Mouse (Mus musculus) embryonic facial prominence, embryonic 12.5 days (tissue): ENCODE measurements around the gene Ppard. TPM values are rescaled to one million over a fixed set of nuclear protein-coding genes. Genes with fewer than 3 reads are reported as not detected.
"Not testable (repeated sequence)": the region's sequence is repeated elsewhere in the genome, so short reads cannot be mapped to it uniquely, and the experiment has no call there.

Experiments used
- ATAC-seq: fragments of 200-750 bp; cut with Nextera tagmentation; 2 replicates; pipeline ENCODE4 v1.8.0; 2017; ENCODE audit not compliant: insufficient number of reproducible peaks, insufficient read depth, low FRiP score, low TSS enrichment
- H3K27ac ChIP-seq: fragments of 300-500 bp; sonication (generic); 2 replicates; pipeline ENCODE4 v1.5.1; 2016; ENCODE audit warnings: mild to moderate bottlenecking
- H3K27me3 ChIP-seq: fragments of 300-500 bp; sonication (generic); 2 replicates; pipeline ENCODE4 v1.6.1; 2016; ENCODE audit warnings: mild to moderate bottlenecking, moderate library complexity
- H3K36me3 ChIP-seq: fragments of 300-500 bp; sonication (generic); 2 replicates; pipeline ENCODE4 v1.6.1; 2016; ENCODE audit warnings: mild to moderate bottlenecking
- H3K4me1 ChIP-seq: fragments of 300-500 bp; sonication (generic); 2 replicates; pipeline ENCODE4 v1.6.1; 2016
- H3K4me2 ChIP-seq: fragments of 300-500 bp; sonication (generic); replicated peaks from 2 replicates; pipeline ENCODE4 v1.6.1; 2016; ENCODE audit warnings: mild to moderate bottlenecking, moderate library complexity
- H3K4me3 ChIP-seq: fragments of 300-500 bp; sonication (generic); 2 replicates; pipeline ENCODE4 v1.5.1; 2016; ENCODE audit warnings: mild to moderate bottlenecking
- H3K9ac ChIP-seq: fragments of 300-500 bp; sonication (generic); 2 replicates; pipeline ENCODE4 v1.6.1; 2016; ENCODE audit warnings: mild to moderate bottlenecking, moderate library complexity
- H3K9me3 ChIP-seq: fragments of 300-500 bp; sonication (generic); 2 replicates; pipeline ENCODE4 v1.6.1; 2016; ENCODE audit warnings: mild to moderate bottlenecking, moderate library complexity
- WGBS: fragments of 180-500 bp; shearing (Covaris S2); methylation state at CpG from one replicate; pipeline ENCODE4 v1.1.7; 2016; 5-methylcytosine and 5-hydroxymethylcytosine counted together
- polyA plus RNA-seq: library from polyadenylated mRNA; unstranded; fragments of >200 nt; fragmentation: Nextera tagmentation; extraction: Ambion mirVana; gene quantifications from 2 replicates; pipeline ENCODE4 v1.2.1, GENCODE M21; 2016

The Ppard gene
- polyA plus RNA-seq, 1 experiment from 2014 or later, result 2.5 TPM

DNA sequence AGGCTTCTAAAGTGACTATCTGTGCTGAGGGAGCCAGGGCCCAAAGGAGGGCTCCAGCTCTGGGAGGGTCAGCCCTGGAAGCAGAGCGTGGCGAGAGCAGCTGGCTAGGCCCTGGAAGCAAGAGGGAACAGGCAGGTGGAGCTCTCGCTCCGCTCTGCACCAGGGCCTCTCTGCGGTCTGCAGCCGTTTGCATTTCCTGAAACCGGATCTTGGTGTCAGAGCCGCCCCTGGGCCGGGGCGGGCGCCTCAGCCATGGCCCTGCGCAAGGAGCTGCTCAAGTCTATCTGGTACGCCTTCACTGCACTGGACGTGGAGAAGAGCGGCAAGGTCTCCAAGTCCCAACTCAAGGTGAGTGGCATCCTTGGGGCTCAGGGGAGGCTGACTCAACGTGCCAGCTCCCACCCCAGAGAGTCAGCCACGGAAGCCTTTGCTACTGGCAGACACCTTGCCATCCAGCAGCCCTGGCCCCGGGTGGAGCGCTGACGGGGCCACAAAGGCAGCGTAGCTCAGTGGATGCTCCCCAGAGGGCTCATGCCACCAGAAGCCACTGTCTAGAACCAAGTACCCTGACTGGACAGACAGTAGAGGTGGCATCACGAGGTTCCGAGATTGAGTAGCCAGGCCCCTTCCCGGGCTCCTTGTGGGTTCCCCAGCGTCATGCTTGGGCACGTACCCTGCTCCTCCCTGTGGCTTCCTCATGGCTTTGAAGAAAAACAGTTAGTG, 24.7 kb upstream of the Ppard start, which contains the start of gene Def6:
TSS of gene Def6 (plus strand) at position 188 of the 723 bp plus-strand sequence.
- H3K4me2 ChIP-seq, result peak within 1 kb of the TSS; percentile 61
- ATAC-seq, result peak; percentile 85
- WGBS, result 21% methylated on average over 26 of the region's 26 CpGs
- no peaks in the 10 kb centered on the region for H3K9me3 ChIP-seq
- peak within 1 kb of the TSS; percentile 31 for H3K4me3 ChIP-seq
- H3K27ac ChIP-seq, result peak within 1 kb of the TSS; percentile 88
- no peaks in the 10 kb centered on the region for H3K27me3 ChIP-seq
- peaks cover 18% of the 10 kb centered on the region for H3K4me1 ChIP-seq
- peak within 1 kb of the TSS; percentile 58 for H3K9ac ChIP-seq
- peaks cover 18% of the 10 kb centered on the region for H3K36me3 ChIP-seq

DNA sequence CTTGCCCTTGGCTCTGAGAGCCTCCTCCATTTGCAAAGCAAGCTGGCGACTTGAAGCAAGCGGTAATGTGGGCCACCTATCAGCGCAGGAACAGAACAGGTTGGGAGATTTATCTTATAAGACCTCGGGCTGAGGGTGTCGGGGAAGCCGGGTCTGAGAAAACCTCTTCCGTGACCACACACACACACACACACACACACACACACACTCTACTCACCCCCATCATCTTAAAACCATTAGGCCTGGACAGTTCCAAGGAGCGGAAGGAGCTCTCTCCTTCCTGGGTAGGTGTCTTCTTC, 24.2 kb upstream of the Ppard start:
- peaks cover 18% of the 10 kb centered on the region for H3K4me1 ChIP-seq
- H3K9ac ChIP-seq, result peak overlapping the region; percentile 58
- peak overlapping the region; percentile 61 for H3K4me2 ChIP-seq
- H3K4me3 ChIP-seq, result peak overlapping the region; percentile 31
- WGBS, result 68% methylated on average over 8 of the region's 8 CpGs
- H3K27ac ChIP-seq, result peak overlapping the region; percentile 88; the same call in 1 of the 2 replicates
- ATAC-seq, result no peak
- H3K36me3 ChIP-seq, result peaks cover 13% of the 10 kb centered on the region
- no peaks in the 10 kb centered on the region for H3K9me3 ChIP-seq
- no peaks in the 10 kb centered on the region for H3K27me3 ChIP-seq

DNA sequence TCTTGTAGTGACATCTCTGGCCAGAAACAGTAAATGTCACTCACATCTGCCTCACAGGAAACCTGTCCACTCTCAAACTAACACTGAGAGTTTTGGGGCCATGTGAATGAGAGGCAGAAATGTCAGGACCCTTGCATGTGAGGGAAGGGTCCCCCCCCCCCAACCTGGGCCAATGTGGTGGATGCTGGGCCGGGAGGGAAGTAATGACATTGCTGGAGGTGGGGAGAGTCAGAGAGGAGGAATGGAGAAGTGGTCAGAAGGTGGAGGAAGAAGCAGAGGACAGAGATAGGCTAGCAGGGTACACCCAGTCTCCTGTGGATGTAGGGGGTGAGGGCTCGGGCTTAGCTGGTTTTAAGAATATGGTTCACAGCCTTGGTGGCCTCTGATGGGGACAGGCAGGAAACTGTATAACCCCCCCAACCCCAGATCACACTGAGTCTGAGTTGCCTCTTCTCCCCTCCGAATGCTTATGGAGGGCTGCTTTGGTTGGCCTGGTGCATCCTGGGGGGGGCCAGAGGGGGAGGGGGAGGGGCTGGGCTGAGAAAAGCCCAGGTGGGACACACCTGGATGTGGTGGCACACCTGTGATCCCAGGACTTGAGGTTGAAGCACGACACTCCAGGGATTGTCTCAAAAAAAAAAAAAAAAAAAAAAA, 22.9 kb upstream of the Ppard start:
- WGBS, result 77% methylated on average over 4 of the region's 4 CpGs
- Histone ChIP-seq H3K4me3 (no peak overlapping the region), H3K36me3 (peaks cover 8% of the 10 kb centered on the region; the same call in 1 of the 2 replicates), H3K27ac (no peak overlapping the region), H3K4me1 (peaks cover 18% of the 10 kb centered on the region), H3K9me3 (no peaks in the 10 kb centered on the region), H3K27me3 (no peaks in the 10 kb centered on the region), H3K4me2 (no peak overlapping the region), H3K9ac (no peak overlapping the region)
- no peak for ATAC-seq

DNA sequence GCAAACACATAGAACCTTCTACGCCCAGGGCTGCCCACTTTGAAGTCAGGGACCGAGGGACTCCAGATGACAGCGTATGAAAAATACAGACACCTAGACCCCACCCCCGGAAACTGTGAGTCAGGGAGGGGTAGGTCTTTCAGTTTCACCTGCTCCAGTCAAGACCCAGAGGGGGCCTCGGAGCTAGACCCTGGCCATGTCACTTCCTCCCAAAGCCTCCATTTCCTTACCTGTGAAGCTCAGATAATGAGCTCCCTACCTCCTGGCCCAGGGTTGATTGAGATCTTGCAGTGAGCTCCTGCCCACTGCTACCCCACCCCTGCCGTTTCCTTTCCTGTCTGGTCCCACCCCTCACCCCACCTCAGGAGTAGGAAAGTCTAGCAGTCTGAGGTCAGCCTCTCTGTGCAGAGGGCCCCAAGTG, 20.6 kb upstream of the Ppard start:
- Histone ChIP-seq H3K36me3 (no peaks in the 10 kb centered on the region), H3K9ac (no peak overlapping the region), H3K4me2 (no peak overlapping the region), H3K9me3 (no peaks in the 10 kb centered on the region), H3K4me3 (no peak overlapping the region), H3K4me1 (peaks cover 15% of the 10 kb centered on the region), H3K27me3 (no peaks in the 10 kb centered on the region), H3K27ac (no peak overlapping the region)
- ATAC-seq, result no peak
- WGBS, result 69% methylated on average over 6 of the region's 6 CpGs

DNA sequence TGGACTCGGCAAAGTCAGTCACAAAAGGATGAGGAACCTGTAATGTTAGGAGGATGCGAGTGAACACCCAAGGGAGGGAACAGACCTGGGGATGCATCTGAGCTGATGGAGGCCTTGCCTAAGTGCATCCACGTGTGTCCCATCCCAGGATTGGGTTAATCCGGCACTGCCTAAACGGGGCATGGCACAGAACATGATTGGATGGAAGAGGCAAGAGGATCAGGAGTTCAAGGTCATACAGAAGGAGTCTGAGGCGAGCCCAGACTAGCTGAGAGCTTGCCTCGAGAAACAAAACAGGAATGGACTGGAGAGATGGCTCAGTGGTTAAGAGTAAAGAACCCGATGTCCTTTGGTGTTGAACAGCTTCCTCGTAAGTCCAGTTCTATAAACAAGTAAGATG, 20.1 kb upstream of the Ppard start:
- Histone ChIP-seq H3K4me1 (peaks cover 11% of the 10 kb centered on the region), H3K27me3 (no peaks in the 10 kb centered on the region), H3K36me3 (no peaks in the 10 kb centered on the region), H3K4me3 (no peak overlapping the region), H3K9ac (no peak overlapping the region), H3K4me2 (no peak overlapping the region), H3K9me3 (no peaks in the 10 kb centered on the region), H3K27ac (no peak overlapping the region)
- ATAC-seq, result no peak
- 63% methylated on average over 9 of the region's 9 CpGs for WGBS

DNA sequence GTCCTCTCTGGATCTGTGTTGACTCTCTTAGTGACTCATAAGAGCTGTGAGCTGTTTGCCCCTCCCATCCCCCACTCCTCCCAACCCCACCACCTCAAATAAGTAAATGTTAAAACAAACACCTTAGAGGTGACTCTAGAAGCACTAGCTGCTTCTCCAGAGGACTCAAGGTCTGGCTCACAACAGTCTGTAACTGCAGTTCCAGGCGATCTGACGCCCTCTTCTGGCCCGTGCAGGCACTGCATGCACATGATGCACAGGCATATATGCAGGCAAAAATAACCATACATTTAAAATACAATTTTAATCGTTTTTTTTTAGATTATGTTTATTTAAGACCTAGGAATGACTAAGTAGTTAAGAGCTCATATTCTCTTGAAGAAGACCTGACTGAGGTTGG, 19.3 kb upstream of the Ppard start:
- Histone ChIP-seq H3K4me1 (peaks cover 10% of the 10 kb centered on the region), H3K9ac (no peak overlapping the region), H3K27me3 (no peaks in the 10 kb centered on the region), H3K4me2 (no peak overlapping the region), H3K9me3 (no peaks in the 10 kb centered on the region), H3K4me3 (no peak overlapping the region), H3K27ac (no peak overlapping the region), H3K36me3 (no peaks in the 10 kb centered on the region)
- ATAC-seq, result no peak
- WGBS, result 26% methylated on average over 4 of the region's 4 CpGs

DNA sequence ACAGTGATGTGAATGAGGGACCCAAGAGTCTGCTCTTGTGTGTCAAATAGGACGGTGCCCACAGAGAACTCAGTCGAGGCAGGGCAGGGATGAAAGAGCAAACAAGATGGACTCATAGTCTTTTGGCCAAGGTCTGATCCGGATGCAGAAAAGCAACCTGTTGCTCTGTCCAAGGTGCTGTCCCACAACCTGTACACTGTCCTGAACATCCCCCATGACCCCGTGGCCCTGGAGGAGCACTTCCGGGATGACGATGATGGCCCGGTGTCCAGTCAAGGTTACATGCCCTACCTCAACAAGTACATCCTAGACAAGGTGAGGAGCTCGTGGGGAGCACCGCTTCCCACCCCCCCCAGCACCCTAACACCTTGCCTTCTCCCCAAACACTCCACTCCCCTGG, 15.7 kb upstream of the Ppard start:
- Histone ChIP-seq H3K27ac (no peak overlapping the region; the same call in 1 of the 2 replicates), H3K4me1 (peaks cover 12% of the 10 kb centered on the region), H3K9ac (no peak overlapping the region), H3K27me3 (0 out of 2 replicates have a peak, but pooled peaks cover 3% of the 10 kb centered on the region), H3K4me2 (no peak overlapping the region), H3K4me3 (no peak overlapping the region), H3K9me3 (no peaks in the 10 kb centered on the region), H3K36me3 (no peaks in the 10 kb centered on the region)
- ATAC-seq, result no peak
- 86% methylated on average over 9 of the region's 9 CpGs for WGBS

DNA sequence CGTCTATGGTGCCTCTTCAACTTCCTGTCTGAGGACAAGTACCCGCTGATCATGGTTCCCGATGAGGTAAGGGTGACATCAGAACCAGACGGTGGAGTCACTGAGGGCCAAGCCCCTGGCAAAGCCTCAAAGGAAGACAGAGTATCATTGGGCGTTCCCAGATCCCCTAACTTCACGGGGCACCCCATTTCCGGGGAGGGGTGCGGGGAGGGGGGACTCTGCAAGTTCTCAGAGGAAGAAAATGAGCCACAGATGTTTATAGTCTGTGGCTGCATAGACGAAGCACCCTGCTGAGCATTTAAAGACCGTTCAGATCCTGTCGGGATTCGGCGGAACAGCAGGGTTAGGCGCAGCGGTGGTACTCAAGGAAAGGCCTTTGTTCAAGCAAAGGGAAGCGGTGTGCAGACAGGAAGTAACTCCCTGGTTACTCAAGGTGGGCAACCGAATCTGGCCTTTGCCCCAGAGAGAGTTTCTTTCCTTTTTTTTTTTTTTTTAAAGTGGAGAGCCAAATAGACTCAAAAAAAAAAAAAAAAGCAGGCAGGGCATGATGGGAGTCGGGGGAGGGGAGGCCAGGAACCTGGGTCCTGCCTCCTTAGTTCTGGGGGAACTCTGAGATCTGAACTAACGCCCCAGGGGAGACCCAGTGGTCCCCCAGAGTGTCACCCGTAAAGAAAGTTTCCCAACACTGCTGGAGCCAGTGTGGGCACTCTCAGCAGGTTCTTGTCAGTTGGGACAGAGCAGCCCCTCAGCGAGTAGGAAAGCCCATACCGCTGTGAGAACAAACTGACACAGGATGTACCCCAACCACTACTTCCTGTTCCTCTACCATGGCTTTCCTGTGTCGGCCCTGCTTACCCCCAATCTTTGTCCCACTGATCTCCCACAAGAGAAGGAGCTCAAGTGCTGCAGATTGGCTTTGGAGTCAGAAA, 14.5 kb upstream of the Ppard start:
- Histone ChIP-seq H3K36me3 (no peaks in the 10 kb centered on the region), H3K4me3 (no peak overlapping the region), H3K4me2 (peak overlapping the region; percentile 24; the same call in 1 of the 2 replicates), H3K27me3 (0 out of 2 replicates have a peak, but pooled peaks cover 3% of the 10 kb centered on the region), H3K4me1 (peaks cover 15% of the 10 kb centered on the region), H3K9ac (no peak overlapping the region), H3K9me3 (no peaks in the 10 kb centered on the region), H3K27ac (peak overlapping the region; percentile 73)
- no peak for ATAC-seq
- 19% methylated on average over 23 of the region's 23 CpGs for WGBS

DNA sequence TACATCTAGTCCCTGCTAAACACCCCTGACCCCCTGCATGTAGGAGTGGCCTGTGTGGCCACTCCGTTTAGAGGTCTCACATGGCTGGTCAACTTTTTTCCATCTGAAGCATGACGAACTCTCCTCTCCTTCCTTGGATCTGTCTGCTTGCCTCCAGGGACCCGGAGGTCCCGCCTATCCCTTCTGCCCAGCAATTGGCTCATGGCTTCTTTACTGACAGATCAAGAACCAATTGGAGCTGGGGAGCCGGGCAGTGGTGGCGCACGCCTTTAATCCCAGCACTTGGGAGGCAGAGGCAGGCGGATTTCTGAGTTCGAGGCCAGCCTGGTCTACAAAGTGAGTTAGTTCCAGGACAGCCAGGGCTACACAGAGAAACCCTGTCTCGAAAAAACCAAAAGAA, 10.0 kb upstream of the Ppard start:
- 89% methylated on average over 10 of the region's 10 CpGs for WGBS
- H3K4me2 ChIP-seq, H3K9ac ChIP-seq, H3K27me3 ChIP-seq, H3K9me3 ChIP-seq, ATAC-seq, H3K4me3 ChIP-seq, H3K36me3 ChIP-seq, H3K27ac ChIP-seq: not testable (repeated sequence)
- H3K4me1 ChIP-seq, result peaks cover 31% of the 10 kb centered on the region

DNA sequence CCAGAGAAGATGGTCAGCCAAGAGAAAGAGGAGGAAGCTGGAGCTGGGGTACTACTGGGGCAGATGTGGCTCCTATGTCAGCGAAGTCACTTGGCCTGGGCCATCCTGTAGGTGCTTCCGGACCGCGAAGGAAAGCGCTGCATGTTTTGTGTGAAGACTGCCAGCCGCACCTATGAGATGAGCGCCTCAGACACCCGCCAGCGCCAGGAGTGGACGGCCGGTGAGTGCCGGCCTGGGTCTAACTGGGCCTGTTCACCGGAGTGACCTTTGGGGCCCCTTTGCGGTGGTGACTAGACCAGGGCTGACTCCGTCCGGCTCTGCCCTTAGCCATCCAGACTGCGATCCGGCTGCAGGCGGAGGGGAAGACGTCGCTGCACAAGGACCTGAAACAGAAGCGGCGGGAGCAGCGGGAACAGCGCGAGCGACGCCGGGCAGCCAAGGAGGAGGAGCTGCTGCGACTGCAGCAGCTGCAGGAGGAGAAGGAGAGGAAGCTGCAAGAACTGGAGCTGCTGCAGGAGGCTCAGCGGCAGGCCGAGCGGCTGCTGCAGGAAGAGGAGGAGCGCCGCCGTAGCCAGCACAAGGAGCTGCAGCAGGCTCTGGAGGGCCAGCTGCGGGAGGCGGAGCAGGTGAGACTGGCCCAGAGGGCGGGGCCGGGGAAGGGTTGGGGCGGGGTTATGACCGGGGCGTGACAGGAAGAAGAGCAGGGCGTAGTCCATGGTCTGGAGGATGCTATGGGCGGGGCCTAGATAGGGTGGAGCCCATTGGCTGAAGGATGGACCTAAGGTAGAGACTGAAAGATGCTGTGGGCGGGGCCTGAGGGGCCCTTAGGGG, 8.7 kb upstream of the Ppard start:
- Histone ChIP-seq H3K36me3 (no peaks in the 10 kb centered on the region), H3K27ac (peak overlapping the region; percentile 84), H3K4me1 (peaks cover 20% of the 10 kb centered on the region), H3K4me2 (peak overlapping the region; percentile 97), H3K9ac (peak overlapping the region; percentile 81), H3K9me3 (no peaks in the 10 kb centered on the region), H3K27me3 (0 out of 2 replicates have a peak, but pooled peaks cover 3% of the 10 kb centered on the region), H3K4me3 (peak overlapping the region; percentile 55)
- WGBS, result under 1% methylated on average over 46 of the region's 46 CpGs
- peak; percentile 62 for ATAC-seq

DNA sequence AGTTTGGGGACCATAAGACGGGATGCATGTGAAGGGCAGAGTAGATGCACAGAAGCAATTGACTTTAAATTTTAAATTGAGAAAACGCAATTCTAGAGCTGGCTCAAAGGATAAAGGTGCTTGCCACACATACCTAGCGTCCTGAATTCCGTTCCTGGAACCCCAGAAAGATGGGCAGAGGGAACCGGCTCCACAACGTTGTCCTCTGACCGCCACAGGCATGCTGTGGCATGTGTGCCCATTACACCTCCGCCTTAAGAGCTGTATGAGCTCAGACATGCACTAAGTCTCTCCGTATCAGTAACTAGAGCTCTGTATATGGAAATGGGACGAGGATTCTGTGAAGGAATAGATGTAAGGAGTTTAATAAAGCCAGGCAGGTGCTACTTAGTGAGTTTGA, 7.9 kb upstream of the Ppard start:
- Histone ChIP-seq H3K36me3 (no peaks in the 10 kb centered on the region), H3K9me3 (no peaks in the 10 kb centered on the region), H3K4me2 (no peak overlapping the region), H3K27ac (no peak overlapping the region), H3K27me3 (0 out of 2 replicates have a peak, but pooled peaks cover 2% of the 10 kb centered on the region), H3K4me3 (no peak overlapping the region), H3K9ac (no peak overlapping the region), H3K4me1 (peaks cover 20% of the 10 kb centered on the region)
- WGBS, result 86% methylated on average over 10 of the region's 10 CpGs
- ATAC-seq, result no peak
